Mouse (Mus musculus) cerebellum, adult 2 months (tissue): Measurements from ENCODE around the gene Hdac10. TPM values are rescaled to one million over a fixed set of nuclear protein-coding genes. Genes with fewer than 3 reads are reported as not detected.
A peak's percentile ranks its signal among the peaks of the same experiment; 100 is the strongest.

ENCODE experiments used
- DNase-seq, 2 experiments: peaks; one replicate each; pipeline ENCODE4 v3.0.0; 2021
- H3K27ac ChIP-seq: fragments of 200-500 bp; 2 replicates; pipeline ENCODE4 v1.5.1; 2012; ENCODE audit warnings: low read length, control low read depth, inconsistent platforms; ENCODE audit not compliant: insufficient read depth
- H3K27me3 ChIP-seq: fragments of 200-500 bp; 2 replicates; pipeline ENCODE4 v1.6.1; 2012; ENCODE audit warnings: inconsistent platforms, mild to moderate bottlenecking, low read length, moderate library complexity; ENCODE audit not compliant: control insufficient read depth, insufficient read depth
- H3K4me1 ChIP-seq: fragments of 200-500 bp; 2 replicates; pipeline ENCODE4 v1.6.1; 2011; ENCODE audit warnings: low read length; ENCODE audit not compliant: control insufficient read depth, insufficient read depth
- H3K4me3 ChIP-seq: fragments of 200-500 bp; replicated peaks from 2 replicates; pipeline ENCODE3; 2011; ENCODE audit warnings: mild to moderate bottlenecking, low read depth, low read length, control low read depth; ENCODE audit not compliant: insufficient read depth
- CTCF ChIP-seq: fragments of 200-500 bp; IDR thresholded peaks from 2 replicates; pipeline ENCODE4 v1.5.1; 2011; ENCODE audit warnings: low read depth, mild to moderate bottlenecking, control low read depth, low read length, moderate library complexity, borderline replicate concordance; ENCODE audit not compliant: insufficient read depth
- POLR2A ChIP-seq: fragments of 200-500 bp; IDR thresholded peaks from 2 replicates; pipeline ENCODE4 v1.6.1; 2011; ENCODE audit warnings: low read length, control low read depth, borderline replicate concordance; ENCODE audit not compliant: insufficient read depth
- whole genome bisulfite sequencing: fragments of 180-500 bp; shearing (Covaris S2); methylation state at CpG from one replicate; pipeline ENCODE4 v1.1.7; 2018; 5-methylcytosine and 5-hydroxymethylcytosine counted together
- polyA plus RNA-seq: library from polyadenylated mRNA; depleted of rRNA; stranded (reverse); fragments of >200 nt; gene quantifications from 2 replicates; pipeline ENCODE4 v1.2.3, GENCODE M21; 2012

The Hdac10 gene
- polyA plus RNA-seq, 1 experiment: 31.4 TPM

GRCm38 (mm10) chr15:89157954-89158353 lies 29.5 kb upstream of the Hdac10 start:
- H3K4me3 ChIP-seq: no peak overlapping the region
- H3K27ac ChIP-seq: no peak overlapping the region
- H3K4me1 ChIP-seq: no peaks in the 10 kb centered on the region; the same call in 1 of the 2 replicates
- 54% methylated on average over 7 of the region's 7 CpGs for WGBS
- DNase-seq: peak; percentile 72 to 73
- TF ChIP-seq POLR2A (no peak), CTCF (peak; percentile 76)
- H3K27me3 ChIP-seq: no peaks in the 10 kb centered on the region

GRCm38 (mm10) chr15:89152312-89152711 lies 23.8 kb upstream of the Hdac10 start:
- Histone ChIP-seq H3K4me1 (peaks cover 15% of the 10 kb centered on the region), H3K27me3 (no peaks in the 10 kb centered on the region), H3K27ac (no peak overlapping the region), H3K4me3 (no peak overlapping the region)
- no peak for DNase-seq
- TF ChIP-seq POLR2A (no peak), CTCF (no peak)

GRCm38 (mm10) chr15:89150041-89150390 lies 21.5 kb upstream of the Hdac10 start:
- peaks cover 21% of the 10 kb centered on the region for H3K4me1 ChIP-seq
- H3K27ac ChIP-seq: no peak overlapping the region
- no peaks in the 10 kb centered on the region for H3K27me3 ChIP-seq
- TF ChIP-seq CTCF (no peak), POLR2A (no peak)
- peak overlapping the region; percentile 82 for H3K4me3 ChIP-seq
- WGBS: 20% methylated on average over 13 of the region's 13 CpGs
- no peak for DNase-seq

- TF ChIP-seq POLR2A (peak; percentile 6; the same call in 1 of the 2 replicates), CTCF (no peak)
- H3K27me3 ChIP-seq: no peaks in the 10 kb centered on the region
- WGBS: under 1% methylated on average over 51 of the region's 61 CpGs
- peak within 1 kb of the TSS; percentile 83 for H3K27ac ChIP-seq
- DNase-seq: peak; percentile 53 to 59
- peak within 1 kb of the TSS; percentile 82 for H3K4me3 ChIP-seq
- H3K4me1 ChIP-seq: peaks cover 21% of the 10 kb centered on the region
Measured at GRCm38 (mm10) chr15:89149271-89150040, 21.0 kb upstream of the Hdac10 start, which contains the start of gene Mapk11. TSS of gene Mapk11 (minus strand) at chr15:89149628.

- Histone ChIP-seq H3K4me3 (peak overlapping the region; percentile 82), H3K27me3 (no peaks in the 10 kb centered on the region), H3K27ac (peak overlapping the region; percentile 83), H3K4me1 (peaks cover 21% of the 10 kb centered on the region)
- TF ChIP-seq CTCF (no peak), POLR2A (no peak)
- DNase-seq: peak in 1 of 2 experiments; percentile 49
- WGBS: 11% methylated on average over 25 of the region's 25 CpGs
Measured at GRCm38 (mm10) chr15:89148496-89149270, 20.2 kb upstream of the Hdac10 start.

- WGBS: 72% methylated on average over 4 of the region's 4 CpGs
- Histone ChIP-seq H3K4me3 (peak overlapping the region; percentile 9), H3K27ac (no peak overlapping the region), H3K4me1 (peaks cover 21% of the 10 kb centered on the region), H3K27me3 (no peaks in the 10 kb centered on the region)
- no peak for DNase-seq
- TF ChIP-seq POLR2A: no peak
- TF ChIP-seq CTCF: no peak
Measured at GRCm38 (mm10) chr15:89147895-89148294, 19.4 kb upstream of the Hdac10 start.

- Histone ChIP-seq H3K27me3 (no peaks in the 10 kb centered on the region), H3K27ac (0 out of 2 replicates have a peak overlapping the region, but pooled peaks have one; percentile 30), H3K4me3 (peak overlapping the region; percentile 59), H3K4me1 (peaks cover 21% of the 10 kb centered on the region)
- no peak for DNase-seq
- TF ChIP-seq POLR2A (no peak), CTCF (no peak)
- WGBS: 27% methylated on average over 10 of the region's 10 CpGs
Measured at GRCm38 (mm10) chr15:89147456-89147855, 19.0 kb upstream of the Hdac10 start.

- DNase-seq: peak; percentile 68 to 69
- WGBS: 11% methylated on average over 16 of the region's 16 CpGs
- Histone ChIP-seq H3K27ac (peak overlapping the region; percentile 30), H3K27me3 (no peaks in the 10 kb centered on the region), H3K4me1 (peaks cover 21% of the 10 kb centered on the region), H3K4me3 (peak overlapping the region; percentile 59)
- TF ChIP-seq POLR2A (no peak), CTCF (no peak)
Measured at GRCm38 (mm10) chr15:89147024-89147423, 18.5 kb upstream of the Hdac10 start.
